Mouse (Mus musculus) cerebellum, adult 2 months (tissue): ENCODE measurements around the gene Pfkfb2.

Source experiments
- CTCF ChIP-seq: fragments of 200-500 bp; IDR thresholded peaks from 2 replicates; pipeline ENCODE4 v1.5.1; 2011; ENCODE audit warnings: low read depth, mild to moderate bottlenecking, control low read depth, low read length, moderate library complexity, borderline replicate concordance; ENCODE audit not compliant: insufficient read depth
- POLR2A ChIP-seq: fragments of 200-500 bp; IDR thresholded peaks from 2 replicates; pipeline ENCODE4 v1.6.1; 2011; ENCODE audit warnings: low read length, control low read depth, borderline replicate concordance; ENCODE audit not compliant: insufficient read depth

DNA sequence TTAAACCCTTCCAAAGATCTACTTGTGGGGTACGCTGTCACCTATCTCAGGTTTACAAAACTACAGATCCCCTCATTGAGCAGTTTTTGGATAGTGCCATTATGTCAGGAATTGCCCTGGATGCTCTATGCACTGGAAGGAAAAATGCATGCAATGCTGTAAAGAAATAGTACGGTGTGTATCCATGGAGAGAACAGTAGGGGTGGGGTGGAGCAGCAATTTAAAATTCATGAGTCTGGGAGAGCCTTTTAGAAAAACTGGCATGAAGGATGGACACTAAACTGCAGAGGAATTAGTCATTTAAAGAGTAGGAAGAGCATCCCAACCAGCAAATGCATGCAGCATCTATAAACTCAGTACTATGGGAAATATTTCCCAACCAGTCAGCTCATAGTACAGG lies 2.7 kb downstream of the Pfkfb2 start:
- no peak for TF ChIP-seq CTCF
- TF ChIP-seq POLR2A, result no peak
